Mouse (Mus musculus) urinary bladder, adult 2 months (tissue): ENCODE measurements at regions not wholly inside any gene's neighbourhood (a gene's known extent, or its start where the extent isn't known, plus 50 kb on each side); places are given as distances from the start of the nearest gene placed in this dataset.

Experiments used
- DNase-seq: peaks from one replicate; pipeline ENCODE4 v3.0.0; 2022; ENCODE audit warnings: low spot score

DNA sequence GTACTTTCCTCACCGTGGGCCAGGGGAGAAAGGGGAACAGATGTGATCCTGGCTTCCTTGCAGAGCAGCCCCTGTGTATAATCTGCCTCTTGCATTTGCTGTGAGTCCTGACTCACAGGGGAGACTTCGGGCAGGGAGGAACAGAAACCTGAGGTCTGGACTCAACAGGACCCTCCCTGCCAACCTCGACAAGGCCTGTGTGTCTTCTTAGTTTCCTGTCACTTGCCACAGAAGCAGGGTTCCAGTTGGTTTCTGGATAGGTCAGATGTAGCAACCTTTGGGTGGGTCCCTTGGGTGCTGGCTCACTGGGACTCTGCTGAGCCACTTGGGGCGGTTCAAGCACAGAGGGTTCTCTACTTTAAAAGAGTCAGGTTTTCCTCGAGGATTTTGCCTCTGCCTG, 292.3 kb upstream of the Id2 start:
- no peak for DNase-seq

DNA sequence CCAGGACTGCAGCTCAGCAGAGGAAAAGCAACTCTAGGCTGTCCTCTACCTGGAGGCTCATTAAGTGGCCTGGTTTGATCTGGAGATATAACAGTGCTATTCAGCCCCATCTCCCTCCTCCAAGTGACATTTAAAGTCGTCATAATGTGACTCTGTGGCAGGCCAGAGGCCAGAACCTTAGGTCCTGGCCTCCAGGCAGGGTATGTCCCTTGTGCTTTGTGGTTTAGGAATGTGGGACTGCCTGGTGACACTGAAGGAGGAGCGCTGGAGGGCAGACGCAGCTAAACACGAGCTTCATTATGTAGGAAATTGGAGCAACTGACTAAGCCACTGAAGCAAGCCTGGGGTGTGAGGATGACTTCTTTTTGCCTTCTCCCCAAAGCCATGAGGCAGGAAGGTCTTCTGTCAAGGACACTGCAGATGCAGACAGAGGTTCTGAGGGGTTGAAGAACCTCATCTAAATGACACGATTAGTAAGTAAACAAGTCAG, 290.9 kb upstream of the Id2 start:
- no peak for DNase-seq

DNA sequence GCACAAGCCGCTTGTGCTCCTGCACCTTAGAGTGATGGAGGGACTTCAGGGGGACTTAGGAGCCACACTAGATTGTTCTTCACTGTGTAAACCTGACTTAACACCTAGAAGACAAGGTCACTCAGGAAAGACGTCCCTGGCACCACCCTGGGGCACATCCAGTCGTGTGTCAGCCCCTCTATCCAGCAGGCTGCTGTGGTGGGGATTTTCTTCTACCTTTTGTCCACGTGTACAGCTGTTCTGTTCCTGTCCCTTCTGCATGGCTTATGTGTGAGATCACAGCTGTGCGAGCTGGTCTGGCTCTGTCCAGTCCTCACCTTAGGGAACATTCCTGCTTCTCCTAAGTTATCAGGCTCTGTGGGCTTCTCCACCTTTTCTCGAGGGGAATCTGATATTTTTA, 286.0 kb upstream of the Id2 start:
- DNase-seq = no peak

DNA sequence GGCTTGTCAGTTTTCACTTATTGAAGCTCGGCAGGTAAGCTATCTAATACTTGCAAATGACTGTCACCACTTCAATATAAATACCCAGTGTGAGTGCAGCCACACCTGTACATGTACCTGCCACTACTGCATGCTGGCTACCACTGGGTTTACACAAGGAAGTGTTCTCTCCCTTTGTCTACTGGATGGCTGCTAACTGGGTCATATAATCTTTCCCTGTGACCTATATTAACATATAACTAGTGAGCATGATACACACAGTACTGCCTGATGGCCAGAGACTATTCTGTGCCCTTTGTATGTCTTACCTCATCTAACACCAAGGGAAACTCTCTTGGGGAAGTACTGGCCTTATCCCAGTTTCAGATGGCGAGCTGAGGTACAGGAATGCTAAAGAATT, 285.5 kb upstream of the Id2 start:
- no peak for DNase-seq

DNA sequence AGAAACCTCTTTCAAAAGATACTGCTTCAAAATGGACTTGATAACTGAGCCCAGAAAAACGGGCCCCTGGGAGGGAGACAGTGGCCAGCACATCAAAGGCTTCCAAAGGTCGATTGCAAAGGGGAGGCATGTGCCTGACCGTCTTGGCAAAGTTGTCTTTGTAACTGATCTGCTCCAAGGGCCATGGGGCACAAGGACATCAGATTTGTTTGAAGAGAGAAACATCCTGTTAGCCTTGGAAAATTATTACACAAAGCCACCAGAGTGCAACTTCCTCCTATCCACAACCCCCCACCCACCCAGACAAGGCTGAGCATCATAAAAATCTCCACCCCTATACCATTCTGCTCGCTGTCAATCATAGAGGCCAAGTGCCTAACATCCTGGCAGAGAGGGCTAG, 284.7 kb upstream of the Id2 start:
- DNase-seq = no peak

DNA sequence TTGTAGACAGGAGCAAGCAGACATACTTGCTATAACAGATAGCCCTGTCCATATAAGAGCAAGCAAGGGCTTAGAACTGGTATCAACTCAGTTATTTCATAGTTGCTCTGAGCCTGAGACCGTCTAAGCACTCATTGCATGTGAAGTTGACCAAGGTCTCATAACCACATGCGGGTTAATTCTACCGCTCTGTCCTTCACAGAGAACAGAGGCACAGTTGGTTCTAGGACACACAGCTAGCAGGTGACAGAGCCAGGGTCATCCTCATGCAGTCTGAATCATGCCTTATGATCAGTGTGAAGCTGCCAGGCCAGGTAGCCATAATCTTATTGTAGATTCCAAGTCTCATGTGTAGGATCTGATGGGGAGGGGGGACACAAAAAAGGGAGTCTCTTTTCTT, 283.1 kb upstream of the Id2 start:
- no peak for DNase-seq

DNA sequence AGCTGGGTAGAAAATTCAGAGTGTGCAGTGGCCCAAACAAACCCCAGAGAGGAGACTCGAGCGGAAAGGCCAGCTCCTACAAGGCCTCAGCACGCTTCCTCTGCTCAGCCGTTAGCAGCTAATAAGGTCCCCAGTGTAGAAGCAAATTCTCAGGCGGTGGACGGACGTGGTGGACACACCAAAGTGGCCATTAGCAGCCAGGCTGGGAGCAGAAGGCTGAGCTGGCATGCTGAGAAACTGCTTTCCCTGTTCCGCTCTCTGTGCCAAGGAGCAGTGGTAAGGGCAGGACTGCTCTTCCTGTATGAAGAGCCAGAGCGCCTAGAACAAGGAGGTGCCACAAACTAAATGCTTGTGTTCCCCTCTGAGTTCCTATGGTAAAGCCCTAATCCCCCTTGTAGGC, 282.1 kb upstream of the Id2 start:
- no peak for DNase-seq

DNA sequence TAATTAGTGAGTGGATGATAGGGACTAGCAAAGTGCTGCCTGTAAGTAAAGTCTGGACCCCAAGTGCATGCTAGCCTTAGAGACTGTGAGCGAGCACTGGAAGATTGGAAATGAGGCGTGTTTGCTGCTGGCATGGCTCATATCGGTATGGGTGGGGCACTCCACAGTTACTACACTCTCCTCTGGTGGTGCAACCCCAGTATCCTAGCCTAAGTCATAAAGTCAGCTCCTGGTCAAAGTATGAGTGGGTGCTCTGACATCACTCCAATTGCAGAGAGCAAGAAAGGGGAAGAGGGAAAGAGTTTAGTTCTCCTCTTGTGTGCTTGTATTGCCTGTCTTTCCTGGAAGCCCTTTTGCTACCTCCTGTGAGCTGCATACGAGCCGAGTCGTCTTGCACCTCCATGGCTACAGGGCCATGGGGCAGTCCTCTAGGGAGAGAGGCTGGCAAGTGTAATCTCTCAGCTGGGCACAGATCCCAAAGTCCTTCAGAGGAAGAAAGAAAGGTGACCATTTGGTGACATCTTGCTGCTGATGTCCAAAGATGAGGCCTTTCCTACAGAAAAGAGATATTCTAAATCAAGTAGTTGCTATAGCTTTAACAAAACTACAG, 281.2 kb upstream of the Id2 start:
- no peak for DNase-seq

DNA sequence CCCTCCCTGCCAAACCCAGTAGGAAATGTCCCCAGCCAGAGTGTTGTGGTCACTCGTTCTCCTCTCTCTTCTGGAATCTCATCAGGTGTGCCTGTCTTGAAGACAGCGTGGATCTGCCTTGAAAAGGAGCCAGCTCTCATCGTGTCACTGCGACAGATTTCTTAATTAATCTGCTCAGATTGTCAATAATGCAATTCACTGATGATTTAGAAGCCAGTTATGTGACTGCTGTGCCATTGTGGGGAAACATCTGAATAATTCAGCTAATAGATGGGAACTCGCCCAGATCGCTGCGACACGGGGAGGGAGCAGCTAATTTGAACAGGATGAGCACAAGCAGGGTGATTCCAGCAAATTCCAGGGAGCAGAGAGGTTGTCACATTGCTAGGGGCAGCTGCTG, 279.5 kb upstream of the Id2 start:
- DNase-seq = no peak

DNA sequence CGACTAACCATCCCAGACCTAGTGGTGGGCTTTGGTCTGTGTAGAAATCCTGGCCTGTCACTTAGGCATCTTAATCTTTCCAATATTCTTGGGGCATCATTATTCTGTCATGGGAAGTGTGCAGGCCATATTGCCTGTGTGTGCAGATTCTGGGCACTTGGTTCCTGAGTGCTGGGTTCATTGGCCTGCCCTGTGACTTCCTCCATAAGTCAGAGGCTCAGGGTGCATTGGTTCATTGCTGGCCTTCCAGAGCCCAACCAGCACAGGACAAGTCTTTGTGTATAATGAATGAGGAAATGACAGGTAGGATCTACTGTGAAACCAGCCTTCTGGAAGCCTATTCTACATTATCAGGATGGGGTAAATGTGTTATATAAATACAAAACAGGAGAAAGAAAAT, 270.6 kb upstream of the Id2 start:
- DNase-seq = no peak

DNA sequence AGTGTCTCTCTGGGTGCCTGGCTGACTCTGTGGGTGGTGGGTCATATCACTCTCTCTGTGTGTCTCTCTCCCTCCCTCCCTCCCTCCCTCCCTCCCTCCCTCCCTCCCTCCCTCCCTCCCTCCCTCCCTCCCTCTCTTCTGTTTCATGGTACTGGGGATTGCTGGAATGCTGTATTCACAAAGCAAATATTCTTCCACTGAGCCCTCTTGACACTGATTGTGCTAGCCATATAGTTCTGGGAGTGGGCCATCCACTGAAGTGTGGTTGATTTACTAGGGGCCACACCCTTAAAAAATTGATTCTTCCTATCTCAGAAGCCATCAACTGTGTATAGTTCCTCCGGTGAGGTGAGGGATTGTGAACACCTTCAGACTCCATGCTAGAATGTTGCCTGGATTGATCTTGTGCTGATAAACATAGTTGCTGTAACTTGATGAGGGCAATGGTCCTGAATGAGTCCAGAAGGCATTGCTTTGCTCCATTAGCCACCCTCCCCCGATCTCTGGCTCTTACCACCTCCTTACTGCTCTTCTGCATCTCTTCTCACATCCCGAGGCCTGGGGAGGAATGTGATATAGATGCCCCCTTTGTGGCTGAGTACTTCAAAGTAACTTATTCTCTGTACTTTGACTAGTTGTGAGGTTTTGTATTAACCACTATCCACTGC, 268.8 kb upstream of the Id2 start:
- DNase-seq = no peak

DNA sequence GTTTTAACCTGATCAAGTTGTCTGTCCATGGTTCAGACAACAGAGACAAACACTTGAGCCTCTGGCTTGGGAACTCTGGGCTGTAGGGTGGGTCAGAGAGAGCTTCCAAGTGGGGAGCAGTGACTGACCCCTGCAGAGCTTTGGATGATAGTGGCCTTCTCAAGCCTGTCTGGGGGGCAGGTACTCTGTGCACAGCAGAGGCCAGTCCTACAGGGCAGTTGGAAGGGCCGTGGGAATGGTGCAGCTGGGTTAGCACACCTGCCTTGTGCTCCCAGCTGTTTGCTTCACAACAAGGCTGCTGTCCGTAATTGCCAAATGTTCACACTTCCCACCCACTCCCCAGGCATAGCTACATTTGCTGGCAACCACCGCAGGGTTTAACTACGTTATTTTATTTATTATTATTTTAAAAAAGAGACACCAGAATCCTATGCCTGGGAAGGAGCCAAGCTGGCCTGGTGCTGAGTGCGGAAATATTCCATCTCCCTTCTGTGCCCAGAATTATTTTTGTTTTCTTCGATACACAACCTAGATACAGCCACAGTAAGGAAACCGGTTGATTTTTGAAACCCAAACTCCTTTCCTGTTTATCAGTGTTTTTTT, 268.1 kb upstream of the Id2 start:
- no peak for DNase-seq

DNA sequence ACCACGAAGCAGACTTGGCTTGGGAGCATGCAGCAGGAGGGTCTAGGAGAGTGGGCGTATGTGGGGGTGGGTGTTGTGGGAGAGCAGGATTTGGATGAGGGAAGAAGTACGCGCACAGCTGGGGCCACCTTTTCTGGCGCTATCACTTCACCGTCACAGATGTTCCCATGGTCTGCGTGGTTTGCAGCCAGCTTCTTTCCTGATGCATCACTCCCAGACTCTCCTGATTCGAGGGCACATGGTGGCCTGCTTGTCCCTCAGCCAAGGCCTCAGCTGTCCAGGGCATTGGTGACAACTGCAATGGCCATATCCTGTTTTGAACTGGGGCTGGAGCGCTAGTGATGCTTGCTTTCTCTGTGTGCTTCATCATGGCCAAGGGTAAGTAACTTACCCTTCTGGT, 266.9 kb upstream of the Id2 start:
- no peak for DNase-seq

DNA sequence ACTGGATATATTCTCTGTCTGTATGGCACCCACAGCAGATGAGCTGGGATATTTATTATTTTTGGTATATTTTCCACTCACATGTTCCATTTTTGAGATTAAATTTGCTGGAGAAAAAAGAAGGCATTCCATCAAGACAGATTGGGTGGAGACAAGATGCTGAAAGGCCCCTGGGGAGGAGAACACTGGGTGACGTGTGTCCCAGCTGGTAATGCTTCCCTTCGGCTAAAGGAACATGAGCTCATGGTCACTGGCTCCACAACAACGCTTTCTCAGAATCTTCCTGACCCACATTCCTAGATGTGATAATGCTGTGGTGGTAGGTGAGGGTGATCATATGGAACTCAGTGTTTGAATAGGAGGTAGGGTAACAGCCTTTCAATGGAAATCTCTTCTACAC, 266.4 kb upstream of the Id2 start:
- no peak for DNase-seq

DNA sequence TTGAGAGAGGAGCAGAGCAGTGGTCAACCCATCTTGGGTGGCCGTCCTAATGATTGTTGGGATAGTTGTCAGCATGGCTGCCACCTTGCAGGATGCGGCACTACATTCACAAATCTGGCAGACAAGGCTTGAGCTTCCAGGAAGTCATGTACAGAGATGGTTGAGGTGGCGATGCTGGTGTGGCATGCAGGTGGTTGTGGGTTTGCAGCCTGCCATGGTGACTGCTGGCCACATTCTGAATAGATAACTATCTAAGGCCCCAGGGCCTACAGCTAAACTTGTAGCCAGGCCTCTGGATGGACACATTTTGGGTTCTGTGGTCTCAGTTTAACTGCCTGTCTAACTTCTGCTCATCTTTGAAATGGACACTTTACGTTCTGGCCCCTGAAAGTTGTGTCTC, 265.8 kb upstream of the Id2 start:
- no peak for DNase-seq

DNA sequence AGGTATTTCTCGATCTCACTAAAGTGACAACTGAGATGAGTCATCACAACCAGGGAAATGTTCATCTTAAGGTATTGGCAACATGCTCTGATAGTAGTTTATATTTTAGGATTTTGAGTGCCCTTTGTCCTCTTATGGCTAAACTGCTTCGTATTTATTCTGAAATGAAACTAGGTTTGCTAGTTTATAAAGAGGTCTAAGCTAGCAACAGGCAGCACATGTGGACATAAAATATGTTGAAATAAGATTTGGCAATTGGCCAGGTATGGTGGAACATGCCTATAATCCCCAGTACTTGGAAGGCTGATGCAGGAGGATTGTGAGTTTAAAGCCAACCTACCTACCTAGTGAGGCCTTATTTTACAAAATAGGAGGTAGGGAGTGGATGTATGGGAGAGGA, 263.8 kb upstream of the Id2 start:
- DNase-seq = no peak

DNA sequence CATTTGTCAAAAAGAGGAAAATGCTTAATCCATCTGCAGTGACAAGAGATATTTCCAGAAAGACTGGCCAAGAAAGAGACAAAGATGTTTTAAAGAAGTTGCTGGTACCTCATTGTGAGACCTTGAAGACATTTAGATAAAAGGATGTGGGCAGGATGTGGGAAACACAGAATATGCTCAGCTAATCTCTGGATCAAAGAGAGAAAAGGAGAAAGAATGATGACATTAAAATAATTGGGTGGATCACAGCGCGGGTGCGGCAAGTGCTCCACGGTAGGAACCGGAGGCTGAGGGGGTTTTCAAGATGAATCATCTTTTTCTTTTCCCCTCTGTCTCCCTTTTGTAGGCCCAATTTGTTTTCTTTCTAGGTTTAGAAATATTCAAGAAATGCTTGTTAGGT, 263.0 kb upstream of the Id2 start:
- no peak for DNase-seq

DNA sequence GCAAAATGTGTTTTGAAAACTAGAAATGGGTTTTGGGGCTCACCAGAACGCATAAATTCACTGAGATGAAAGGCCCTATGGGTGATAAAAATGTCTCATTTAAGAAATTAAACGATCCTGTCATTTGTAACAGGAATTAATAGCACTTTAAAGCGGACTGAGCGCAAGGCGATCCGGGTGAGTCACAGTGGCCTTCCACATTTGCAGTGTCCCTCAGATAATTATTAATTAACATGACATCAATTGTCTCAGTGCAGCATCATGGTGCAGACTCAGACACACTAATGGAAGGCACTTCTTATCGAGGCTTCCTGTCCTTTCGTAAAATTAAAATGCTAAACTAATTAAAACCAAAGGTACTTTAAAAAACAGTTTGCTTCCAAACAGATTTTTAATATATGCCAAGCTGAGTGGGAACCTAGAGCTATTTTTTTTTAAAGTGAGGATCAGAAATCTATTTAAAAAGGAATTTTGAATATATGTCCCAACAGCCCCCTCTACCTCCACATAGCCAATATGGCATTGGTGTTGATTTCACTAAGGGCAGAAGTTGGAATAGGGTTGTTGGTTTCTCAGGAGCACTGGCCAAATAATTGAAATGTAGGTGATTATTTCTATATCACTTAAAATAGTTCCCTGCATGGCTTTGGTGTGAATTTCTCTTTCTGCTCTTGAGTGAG, 262.0 kb upstream of the Id2 start:
- DNase-seq = no peak

DNA sequence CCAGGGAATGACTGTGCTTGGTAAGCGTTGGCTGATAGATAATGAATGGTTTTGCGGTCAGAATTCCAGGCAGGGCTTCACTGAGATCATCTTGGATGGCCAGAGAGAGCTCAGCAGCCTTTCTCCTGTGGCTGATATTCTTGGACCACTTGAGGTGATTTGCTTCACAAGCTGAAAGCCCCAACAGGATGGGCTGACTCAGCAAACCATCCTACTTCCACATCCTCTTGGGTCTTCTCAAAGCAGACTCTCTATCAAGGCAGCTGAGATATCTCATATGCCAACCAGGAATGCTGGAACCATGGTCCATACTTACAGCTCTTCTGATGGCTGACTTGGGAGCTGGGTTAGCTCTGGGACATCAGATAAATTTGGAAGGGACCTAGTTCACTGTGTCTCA, 259.8 kb upstream of the Id2 start:
- no peak for DNase-seq

DNA sequence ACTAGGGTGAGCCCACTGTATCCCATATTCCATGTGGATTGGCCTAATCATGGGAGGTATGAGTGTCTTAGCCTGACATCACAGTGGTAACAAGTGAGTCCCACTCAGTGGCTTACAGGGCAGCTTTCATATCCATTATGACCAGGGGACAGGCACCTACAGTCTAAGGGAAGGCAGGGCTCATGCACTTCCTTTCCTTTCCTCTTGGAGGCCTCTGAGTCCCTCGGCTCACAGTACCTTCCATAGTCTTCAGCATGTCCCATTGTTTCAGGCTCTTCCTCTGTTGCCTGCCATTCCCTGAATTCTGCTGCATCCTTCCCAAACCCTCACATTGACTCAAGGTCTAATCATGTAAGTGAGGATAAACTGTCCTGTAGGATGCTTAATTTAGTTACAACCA, 258.3 kb upstream of the Id2 start:
- DNase-seq = no peak

DNA sequence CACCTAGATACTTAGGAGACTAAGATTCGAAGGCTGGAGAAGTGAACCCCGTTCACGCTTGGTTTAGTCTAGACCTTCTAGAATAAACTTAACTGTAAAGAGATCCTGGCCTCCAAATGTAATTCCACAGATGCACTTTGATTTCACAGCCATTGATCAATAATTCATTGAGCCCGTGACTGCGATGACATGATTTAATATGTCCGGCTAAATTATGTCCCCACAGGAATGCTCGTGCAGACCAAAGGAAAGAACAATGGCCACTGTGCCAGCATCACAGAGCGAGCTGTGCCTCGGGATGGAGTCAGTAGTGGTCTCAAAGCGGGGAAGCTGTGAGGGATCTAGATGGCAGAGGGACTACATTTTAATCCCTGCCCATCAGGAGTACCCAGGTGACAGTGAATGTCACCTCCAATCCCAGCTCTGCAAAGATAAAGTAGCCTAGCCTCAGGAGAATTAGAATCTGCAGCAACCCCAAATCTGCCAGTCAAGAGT, 256.5 kb upstream of the Id2 start:
- DNase-seq = no peak

DNA sequence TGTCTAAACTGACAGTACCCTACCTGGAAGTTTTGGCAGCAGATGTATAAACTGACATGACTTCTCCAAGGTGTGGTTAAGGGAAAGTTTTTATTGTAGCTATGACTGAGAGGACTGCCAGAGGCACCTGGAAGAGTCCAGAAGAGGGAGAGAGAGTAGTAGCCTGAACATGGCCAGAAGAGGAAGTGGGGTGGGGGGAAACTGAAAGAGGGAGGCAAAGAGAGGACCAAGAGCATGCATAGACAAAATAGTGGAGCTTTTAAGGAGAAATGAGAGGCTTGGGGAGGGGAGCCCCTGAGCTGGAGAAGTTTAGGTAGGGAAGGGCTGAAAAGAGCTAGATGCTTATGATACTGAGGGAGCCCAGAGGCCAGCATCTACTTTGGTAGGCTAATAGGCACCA, 255.2 kb upstream of the Id2 start:
- DNase-seq = no peak

DNA sequence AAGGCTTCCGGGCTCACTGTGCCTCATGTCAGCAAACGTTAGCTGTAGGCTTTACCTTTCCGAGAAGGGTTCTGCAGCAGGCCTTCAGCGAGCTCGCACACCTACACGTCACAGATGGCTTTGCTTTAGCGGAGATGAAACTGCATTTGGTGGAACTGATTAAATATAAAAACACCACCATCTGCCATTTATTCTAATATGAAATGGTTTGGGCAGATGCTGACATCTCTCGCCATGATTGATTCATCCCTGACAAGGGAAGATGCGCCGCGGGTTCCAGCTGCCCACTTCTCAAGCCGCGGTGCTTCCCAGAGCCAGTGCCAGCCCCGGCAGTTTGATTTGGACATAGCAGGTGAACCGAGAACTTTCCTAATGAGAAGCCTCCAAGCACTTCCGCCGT, 247.4 kb upstream of the Id2 start:
- DNase-seq = no peak
